Mouse (Mus musculus): ENCODE measurements around the gene Cmss1.

Gene Cmss1

DNA sequence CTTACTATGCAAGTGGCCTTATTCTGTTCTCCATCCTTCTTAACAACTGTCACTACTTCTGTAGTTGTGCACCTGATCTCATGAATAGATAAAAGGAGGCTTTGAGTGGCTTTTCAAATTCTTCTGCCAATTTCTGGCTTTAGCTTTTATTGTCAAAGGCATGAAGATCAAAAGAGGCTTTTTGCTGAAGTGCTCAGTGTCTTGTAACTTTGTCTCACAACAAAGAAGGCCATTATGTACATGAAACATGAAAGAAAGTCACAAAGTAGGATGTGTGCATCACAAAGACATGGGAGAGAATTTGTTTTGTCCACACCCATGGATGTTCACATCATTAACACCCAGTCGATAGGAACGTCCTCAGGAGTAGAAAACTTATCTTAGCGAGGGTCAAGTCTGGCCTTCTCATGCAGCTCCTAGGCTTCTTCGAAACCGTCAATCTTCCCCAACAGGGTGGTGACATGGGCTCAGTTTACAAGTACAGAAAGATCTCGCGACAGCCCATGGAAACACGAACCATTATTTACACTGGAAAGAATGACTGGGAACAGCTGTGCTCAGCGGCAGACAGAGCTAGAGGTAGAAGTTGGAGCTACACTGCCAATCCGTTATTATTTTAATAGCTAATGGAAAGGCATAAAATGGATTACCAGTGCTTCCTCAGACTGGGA is 133.1 kb downstream of the Cmss1 start:
- no peak for DNase-seq (ENCODE audit: low spot score)

DNA sequence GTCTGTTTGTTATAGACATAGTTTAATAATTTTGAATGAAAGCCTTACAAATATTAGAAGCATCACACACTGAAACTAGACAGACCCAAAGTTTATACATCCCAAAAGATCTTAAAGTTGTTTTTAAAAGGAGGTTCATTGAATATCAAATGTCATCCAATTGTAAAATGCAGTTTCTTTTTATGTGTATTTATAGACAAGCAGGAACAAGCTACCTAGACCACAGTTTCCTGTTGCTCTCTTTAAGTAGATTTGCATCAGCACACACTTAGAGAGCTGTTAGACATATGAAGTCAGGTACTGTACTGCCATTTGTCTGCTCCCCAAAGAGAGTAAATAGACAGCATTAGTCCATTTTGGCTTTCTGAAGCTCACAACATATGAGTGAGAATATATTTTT is 135.6 kb downstream of the Cmss1 start:
- no peak for DNase-seq (ENCODE audit: low spot score)

DNA sequence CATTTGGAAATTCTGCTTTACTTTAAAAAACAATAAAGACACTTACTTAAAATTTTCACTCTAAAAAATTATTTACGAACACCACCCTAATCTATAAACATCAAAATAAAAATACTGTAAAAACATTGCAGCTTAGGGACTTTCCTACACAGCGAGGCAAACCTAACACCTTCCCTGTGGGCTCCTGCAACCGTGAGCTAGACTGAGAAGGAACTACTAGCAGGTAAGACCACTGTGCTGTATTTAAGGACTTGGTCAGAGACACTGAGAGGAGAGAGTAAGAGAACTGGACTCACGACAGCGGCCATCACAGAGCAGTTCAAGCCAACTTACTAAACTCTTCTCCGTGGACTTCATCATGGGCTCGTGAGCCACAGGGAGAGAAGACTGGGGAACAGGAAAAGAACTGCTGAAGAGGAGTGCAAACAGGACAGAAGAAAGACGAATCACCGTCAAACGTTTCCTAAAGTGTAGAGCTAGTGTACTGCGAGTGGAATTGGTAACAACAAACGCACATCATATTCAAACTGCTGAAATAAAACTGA is 136.3 kb downstream of the Cmss1 start:
- DNase-seq (ENCODE audit: low spot score) = no peak

DNA sequence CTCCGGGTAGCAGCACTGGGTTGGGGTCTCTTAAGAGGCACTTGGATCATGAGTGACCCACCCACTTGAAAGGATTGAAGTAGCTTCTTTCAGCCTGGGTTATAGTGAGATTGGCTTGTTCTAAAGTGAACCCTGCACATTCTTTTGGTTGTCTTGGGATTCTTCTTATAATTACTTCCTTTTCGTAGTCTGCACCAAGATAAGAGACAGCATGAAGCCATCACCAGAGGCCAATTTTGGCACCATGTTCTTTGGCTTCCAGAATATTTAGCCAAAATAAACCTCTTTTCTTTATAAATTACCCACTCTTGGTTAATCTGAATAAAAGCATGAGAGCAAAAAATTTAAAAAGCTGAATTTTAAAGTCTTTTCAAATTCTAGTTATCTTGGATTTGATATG is 136.8 kb downstream of the Cmss1 start:
- DNase-seq (ENCODE audit: low spot score) = no peak

DNA sequence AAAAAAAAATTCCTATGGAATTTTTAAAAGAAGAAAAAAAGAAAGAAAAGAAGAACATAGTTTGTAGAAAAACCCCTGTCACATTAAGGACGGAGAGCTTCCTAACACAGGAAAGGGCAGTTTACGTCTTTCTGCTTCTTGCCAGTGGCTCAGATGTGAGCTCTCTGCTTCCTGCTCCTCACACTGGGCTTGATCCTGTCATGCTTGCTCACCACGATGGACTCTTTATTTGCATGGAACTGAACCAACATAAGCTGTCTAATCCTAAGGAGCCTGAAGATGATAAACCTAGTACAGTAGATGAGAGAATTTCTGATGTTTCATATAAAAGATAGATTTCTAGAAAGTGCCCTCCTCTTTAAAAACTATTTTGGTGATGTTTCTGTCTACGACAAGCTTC is 137.4 kb downstream of the Cmss1 start:
- DNase-seq (ENCODE audit: low spot score) = no peak

DNA sequence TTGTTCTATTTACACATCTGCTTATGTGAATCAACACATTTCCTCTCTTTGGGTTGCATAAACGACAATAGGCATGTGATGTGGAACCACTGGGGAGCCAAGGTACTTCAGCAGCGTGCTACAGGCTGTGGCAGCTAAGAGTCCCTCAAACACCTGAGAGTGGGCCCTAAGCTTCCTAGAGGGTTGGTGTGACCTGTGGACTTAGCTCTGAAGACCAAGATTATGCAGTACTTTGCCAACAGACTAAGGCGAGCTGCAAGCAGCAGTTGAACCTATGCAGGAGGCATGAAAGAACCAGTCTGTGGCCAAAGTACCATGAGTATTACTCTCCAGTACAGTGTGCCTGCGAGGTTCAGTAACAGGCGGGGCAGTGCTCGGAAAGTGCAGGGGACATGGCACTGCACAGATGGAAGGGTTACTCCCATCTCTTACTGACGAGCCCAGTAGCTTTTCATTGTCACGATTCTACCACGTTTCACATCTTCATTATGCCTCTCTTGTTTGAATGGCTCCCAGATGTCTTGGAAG is 141.2 kb downstream of the Cmss1 start:
- no peak for DNase-seq (ENCODE audit: low spot score)

DNA sequence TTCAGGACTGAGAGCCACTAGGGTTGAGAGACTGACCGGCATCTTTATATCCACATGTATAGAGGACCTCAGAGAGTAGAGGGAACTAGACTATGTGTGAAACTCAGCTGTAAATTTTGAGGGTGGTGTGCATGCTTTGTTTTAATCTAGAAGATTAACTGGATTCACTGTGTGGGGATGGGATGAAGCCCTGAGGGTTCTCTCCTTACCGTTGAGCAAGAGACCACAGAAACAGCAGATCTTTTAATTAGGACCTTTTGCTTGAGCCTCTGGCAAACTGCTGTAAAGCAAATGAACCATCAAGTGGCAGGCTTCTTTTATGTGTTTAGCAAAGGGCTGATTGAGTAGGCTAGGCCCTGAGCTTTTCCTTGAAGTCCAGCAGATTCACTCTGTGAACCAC is 150.7 kb downstream of the Cmss1 start:
- no peak for DNase-seq (ENCODE audit: low spot score)

DNA sequence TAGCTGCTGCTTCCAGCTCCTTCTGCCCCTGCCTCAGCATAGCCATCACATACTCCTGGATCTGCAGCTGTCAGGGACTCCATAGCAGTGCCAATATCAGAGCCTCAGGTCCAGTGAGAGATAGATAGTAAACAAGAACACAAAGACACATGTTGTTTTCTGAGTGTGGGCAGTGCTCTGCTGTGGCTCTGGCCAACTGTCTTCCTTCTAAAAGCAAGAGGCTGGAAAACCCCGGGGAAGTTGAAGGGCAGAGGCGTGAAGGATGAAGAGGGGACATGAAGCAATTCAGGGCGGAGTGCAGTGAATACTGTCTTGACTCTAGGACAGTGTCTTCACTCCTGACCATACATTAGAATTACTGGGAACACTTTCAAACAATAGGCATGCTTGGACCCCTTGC is 151.1 kb downstream of the Cmss1 start:
- peak; percentile 10 for DNase-seq (ENCODE audit: low spot score)

DNA sequence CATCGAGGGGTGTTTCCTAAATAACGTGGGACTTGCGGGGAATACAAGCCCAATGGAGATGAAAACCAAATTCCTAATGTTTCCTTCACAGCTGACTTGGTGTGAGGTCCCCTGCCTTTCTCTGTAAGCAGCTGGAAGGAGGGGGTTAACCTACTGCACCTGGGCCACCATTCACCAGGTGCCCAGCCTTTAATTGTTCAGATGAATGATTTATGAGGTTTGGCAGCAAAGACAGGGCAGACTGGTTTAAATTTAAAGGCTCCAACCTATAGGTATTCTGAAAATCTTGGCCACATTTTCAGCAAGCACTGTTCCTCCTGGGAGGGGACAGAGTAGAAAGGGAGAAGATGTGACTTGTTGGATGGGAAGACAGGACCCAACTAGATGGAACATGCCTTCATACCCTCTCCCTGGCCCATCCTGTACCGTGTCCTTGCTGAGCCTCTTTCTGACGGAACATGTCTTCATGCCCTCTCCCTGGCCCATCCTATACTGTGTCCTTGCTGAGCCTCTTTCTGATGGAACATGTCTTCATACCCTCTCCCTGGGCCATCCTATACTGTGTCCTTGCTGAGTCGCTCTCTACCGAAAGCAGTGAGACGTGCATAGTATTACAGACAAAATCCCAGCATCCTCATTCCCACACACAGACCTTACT is 152.4 kb downstream of the Cmss1 start:
- DNase-seq (ENCODE audit: low spot score) = no peak

DNA sequence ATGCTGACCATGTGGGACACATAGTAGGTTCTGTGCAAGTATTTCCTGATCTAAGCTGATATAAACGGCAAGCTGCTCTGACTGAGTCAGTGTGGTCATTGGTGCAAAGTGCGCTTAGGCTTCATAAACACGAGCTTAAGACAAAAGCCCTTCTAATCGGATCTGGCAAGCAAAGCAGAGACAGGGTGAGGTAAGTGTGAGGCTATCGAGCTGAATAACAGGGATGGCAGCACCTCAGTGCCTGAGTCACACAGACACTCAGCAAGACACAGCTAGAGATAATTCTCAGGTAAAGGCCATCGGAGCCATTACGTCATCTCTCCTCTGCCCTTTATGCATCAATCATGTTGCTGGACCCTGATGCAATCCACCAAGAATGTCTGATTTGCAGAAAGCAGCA is 153.7 kb downstream of the Cmss1 start:
- DNase-seq (ENCODE audit: low spot score) = no peak

DNA sequence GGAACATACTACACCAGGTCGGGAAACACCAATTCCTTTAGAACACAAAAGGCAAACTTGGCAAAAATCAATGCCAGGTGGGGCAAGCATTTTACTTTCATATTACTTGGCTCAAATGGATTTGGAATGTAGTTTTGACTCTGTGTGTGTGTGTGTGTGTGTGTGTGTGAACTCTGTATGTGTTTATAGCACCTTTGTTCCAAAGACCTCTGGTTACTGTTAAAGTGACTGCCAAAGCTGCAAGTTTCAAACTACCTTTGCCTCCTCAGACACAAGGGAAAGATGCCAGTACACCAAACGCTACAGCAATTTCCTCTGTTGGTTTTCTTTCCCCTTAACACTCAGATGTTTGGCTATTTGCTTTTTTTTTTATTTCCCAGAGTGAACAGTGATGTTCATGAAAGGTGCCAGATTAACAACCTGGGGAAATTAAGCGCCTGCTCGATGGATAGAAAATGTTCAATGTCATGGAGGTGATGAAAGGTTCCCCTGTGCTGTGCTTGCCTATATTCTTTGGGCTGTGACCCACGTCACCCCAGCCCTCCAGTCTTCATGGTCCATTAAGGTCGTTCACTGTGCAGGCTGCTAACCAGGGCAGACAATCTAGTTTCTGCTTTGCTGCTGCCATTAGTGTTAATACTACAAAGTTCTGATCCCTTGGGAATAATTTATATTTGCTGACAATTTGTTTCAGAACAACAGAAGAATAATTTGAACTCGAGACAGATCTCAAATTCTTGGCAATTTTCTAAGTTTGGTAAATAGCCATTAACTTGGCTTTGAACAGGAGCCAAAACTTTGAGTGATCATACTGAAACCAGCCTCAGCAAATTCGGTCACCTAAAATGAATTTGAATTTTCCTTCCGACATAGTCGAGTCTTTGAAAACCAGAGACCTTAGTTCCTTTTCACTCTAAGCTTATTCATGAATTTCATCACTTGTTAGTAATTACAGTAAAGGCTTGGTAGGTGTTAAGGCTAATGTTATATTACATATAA is 161.3 kb downstream of the Cmss1 start:
- no peak for DNase-seq (ENCODE audit: low spot score)

DNA sequence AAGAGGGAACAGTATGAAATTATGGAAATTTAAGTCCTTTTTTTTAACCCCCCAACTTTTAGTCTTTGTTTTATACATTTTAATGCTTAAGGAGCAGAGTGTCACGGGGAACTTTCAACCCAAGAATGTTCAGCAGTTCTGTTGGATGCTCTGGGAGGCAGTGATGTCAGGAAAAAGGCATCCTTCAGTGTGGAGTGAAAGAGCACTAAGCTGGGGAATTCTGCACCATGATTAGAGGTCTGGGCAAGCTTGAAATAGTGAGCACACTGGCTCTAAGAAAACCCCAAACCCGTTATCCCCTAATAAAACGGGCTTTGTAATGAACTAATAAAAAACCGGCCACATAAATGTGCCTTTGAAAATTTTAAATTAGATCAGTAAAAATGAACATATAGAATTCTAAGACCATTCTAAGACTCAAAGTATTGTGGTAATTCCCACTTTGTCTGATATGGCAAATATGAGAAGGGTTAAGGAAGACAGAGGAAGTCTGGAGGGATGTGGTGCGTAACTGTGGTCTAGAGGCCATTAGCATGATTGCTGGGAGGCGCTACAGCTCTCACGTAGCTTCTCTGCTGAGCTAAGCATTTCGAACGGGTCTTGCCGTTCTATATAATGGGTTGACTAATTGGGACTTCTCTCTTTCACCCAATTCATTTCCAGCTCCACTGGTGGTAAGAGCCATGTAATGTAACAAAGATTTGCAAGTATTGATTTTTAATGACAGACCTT is 165.8 kb downstream of the Cmss1 start:
- DNase-seq (ENCODE audit: low spot score) = no peak

DNA sequence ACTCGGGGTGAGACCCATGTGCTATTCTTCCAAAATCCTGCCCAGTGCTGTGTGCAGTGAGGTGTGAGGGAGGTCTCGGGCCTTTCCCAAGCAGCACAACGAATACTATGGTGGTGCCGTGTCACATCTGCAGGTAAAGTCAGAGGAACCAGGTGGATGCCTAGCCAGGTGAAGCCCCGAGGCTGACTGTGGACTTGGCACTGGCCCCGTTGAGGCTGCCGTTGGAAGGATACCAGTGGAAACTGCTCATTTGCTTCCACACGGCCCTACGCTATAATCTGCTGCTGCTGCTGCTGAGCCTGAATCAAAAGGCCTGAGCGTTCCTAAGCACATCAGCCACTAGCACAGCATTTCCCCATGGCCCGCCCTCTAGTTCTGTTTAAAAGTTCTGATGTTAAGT is 167.5 kb downstream of the Cmss1 start:
- DNase-seq (ENCODE audit: low spot score) = no peak

DNA sequence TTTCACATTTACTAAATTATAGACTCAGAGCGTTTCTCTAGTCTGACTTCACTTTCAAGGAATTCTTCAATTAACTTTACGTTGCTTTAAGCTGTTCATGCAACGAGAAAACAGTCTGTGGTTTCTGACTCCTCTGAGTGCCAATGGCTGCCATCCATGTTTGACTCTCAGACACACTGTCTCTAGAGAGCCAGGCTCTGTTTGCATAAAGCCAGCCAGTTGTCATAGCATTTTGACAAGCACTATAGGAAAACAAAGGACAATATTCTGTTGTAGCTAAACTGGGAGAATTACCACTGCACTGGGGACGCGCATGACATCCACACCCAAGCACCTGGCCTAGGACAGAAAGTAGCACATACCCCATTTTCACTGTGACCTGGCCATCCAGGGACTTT is 168.4 kb downstream of the Cmss1 start:
- DNase-seq (ENCODE audit: low spot score) = no peak

DNA sequence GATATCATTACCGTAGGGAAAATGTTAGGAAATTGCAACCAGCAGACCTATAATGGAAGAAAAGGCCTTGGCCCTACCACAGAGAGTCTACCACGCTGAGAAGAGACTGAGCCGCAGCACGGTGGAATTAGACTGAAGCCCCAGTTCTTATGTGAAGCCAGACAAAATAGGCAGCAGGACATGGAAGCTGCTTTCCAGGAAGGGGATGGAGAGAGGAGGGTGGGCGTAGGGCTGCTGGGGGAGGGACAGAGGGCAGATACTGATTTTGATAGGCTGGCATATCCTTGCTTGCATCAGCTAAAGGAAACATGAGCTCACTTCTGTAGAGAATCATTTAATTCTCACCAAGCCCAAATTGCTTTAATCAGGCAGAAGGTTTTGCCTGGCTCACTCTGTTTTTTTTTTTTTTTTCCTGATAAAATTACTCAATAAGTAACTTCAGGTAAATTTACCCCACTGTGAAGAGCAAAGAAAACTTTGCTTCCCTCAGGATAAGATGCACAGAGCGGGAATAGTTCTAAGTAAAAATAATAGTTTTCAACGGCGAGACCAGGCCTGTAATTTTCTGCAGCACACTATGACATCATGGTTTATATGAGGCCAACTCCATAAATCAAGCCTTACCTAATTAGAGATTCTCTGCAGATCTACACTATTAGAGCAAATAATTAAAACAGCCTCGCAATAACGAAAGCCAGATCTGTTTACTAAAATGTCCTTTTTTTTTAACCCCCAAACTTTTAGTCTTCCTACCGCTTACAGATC is 169.0 kb downstream of the Cmss1 start:
- no peak for DNase-seq (ENCODE audit: low spot score)

DNA sequence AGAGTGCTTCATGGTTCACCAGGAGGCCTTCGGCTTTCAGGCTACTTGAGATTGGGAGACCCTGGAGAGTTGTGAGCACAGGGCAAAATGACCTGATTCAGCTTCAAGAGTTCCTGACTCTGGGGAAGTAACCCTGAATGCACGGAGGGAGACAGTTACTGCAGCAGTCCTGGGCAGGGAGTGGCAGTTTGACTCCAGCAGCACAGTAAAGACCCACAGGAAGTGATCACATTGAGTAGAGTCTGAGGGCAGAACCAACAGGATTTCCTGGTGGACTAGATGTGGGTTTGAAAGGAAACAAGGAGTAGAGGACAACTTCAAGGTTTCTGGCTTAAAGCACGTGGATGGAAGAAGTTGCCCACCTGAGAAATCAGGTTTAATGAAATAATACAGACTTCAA is 172.0 kb downstream of the Cmss1 start:
- no peak for DNase-seq (ENCODE audit: low spot score)

DNA sequence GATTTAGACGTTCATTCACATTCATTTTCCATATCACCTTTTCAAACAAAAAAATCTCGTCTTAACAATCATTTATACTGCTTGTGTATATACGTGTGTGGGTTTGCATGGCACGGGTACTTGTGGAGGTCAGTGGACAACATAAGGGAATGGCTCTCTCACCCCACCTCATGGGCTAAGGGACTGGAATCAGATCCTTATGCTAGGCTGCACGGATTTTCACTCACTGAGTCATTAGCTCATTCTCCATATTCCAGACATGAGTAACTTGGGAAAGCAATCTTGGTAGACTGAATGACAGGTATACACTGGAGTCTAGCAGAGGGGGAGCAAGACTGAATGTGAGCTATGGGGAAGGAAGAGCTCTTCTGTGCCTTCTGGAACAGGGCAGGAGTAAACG is 173.0 kb downstream of the Cmss1 start:
- no peak for DNase-seq (ENCODE audit: low spot score)

DNA sequence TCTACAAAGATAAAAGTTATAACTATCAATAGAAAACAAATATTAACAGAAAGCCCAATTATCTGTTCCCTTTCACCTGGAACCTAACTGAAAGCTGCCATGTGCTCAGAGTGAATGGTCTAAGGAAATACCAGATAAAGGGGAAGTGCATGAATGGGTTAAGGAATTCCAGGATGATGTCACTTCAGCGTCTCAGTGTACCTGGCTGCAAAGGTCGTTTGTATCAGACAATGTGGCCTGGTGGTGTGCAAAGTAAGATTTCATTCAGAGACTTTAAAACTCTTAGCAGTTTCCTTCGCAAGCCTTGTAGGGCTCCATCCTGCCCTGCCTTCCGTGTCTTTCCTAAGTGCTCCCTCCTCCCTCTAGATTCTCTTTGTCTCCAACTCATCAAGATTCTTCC is 173.5 kb downstream of the Cmss1 start:
- no peak for DNase-seq (ENCODE audit: low spot score)

DNA sequence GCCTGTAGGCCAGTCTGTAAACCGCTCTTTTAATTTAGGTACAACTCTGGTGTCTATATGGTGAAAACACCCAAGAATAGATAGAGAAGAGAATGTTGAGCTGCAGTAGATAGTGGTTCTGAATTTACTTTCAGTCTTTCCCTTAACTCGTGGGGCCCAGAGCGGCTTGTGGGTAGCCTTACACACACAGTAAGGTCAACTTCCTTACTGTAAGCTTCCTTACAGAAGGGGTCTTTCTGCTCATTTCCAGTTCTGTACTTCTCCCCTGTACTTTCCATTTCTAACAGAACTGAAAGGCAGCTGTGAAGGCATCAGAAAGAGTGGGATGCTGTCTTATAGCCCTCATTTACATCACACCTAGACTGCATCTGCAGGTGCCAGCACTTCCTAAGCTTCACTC is 175.4 kb downstream of the Cmss1 start:
- DNase-seq (ENCODE audit: low spot score) = no peak

DNA sequence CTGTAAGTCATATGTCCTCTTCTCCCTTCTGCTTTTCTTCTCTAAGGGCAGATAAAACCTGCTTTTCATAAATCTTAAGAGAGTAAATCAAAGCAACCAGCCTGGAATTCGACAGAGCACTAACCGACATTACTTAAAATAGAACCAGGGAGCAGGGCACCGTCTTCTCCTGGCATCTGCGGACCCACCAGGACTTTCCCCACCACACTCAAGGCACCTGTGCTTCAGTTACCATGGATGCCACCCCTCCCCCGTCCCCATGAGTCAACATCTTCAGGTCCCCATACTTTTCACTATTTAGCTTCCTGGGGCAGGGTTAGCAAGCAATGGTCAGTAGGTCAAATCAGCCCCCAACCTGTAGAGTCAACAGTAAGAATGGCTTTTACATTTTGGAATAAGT is 177.7 kb downstream of the Cmss1 start:
- no peak for DNase-seq (ENCODE audit: low spot score)
